Mouse (Mus musculus) midbrain, embryonic 16.5 days (tissue): ENCODE measurements around the gene Zc3h10. TPM values are rescaled to one million over a fixed set of nuclear protein-coding genes. Genes with fewer than 3 reads are reported as not detected.
A peak's percentile ranks its signal among the peaks of the same experiment; 100 is the strongest.

Experiments used
- ATAC-seq: fragments of 200-750 bp; cut with Nextera tagmentation; 2 replicates; pipeline ENCODE4 v1.8.0; 2017; ENCODE audit warnings: moderate TSS enrichment
- H3K27ac ChIP-seq: fragments of 300-500 bp; sonication (generic); 2 replicates; pipeline ENCODE4 v1.5.1; 2014; ENCODE audit warnings: mild to moderate bottlenecking, low read length, mixed read lengths
- H3K27me3 ChIP-seq: fragments of 300-500 bp; sonication (generic); 2 replicates; pipeline ENCODE4 v1.6.1; 2014; ENCODE audit warnings: low read depth, low read length, mixed read lengths; ENCODE audit not compliant: control insufficient read depth, insufficient read depth
- H3K36me3 ChIP-seq: fragments of 300-500 bp; sonication (generic); 2 replicates; pipeline ENCODE4 v1.6.1; 2014; ENCODE audit warnings: mild to moderate bottlenecking, low read length, moderate library complexity, mixed read lengths; ENCODE audit not compliant: control insufficient read depth, insufficient read depth
- H3K4me1 ChIP-seq: fragments of 300-500 bp; sonication (generic); 2 replicates; pipeline ENCODE4 v1.6.1; 2014; ENCODE audit warnings: mild to moderate bottlenecking, low read length, mixed read lengths; ENCODE audit not compliant: control insufficient read depth, insufficient read depth
- H3K4me2 ChIP-seq: fragments of 300-500 bp; sonication (generic); 2 replicates; pipeline ENCODE4 v1.6.1; 2014; ENCODE audit warnings: mild to moderate bottlenecking, low read length, mixed read lengths
- H3K4me3 ChIP-seq: fragments of 300-500 bp; sonication (generic); 2 replicates; pipeline ENCODE4 v1.5.1; 2014; ENCODE audit warnings: low read depth, mild to moderate bottlenecking, low read length, moderate library complexity, mixed read lengths
- H3K9ac ChIP-seq: fragments of 300-500 bp; sonication (generic); 2 replicates; pipeline ENCODE4 v1.6.1; 2014; ENCODE audit warnings: low read depth, low read length, mixed read lengths
- H3K9me3 ChIP-seq: fragments of 300-500 bp; sonication (generic); replicated peaks from 2 replicates; pipeline ENCODE4 v1.6.1; 2014; ENCODE audit warnings: mild to moderate bottlenecking, low read length, mixed read lengths; ENCODE audit not compliant: control insufficient read depth, poor library complexity, severe bottlenecking
- WGBS: fragments of 180-500 bp; shearing (Covaris S2); extraction: QIAGEN DNeasy Blood & Tissue Kit; methylation state at CpG from one replicate; pipeline ENCODE4 v1.1.7; 2014; 5-methylcytosine and 5-hydroxymethylcytosine counted together
- polyA plus RNA-seq: library from polyadenylated mRNA; unstranded; fragments of >200 nt; fragmentation: Nextera tagmentation; extraction: Ambion mirVana; gene quantifications from 2 replicates; pipeline ENCODE4 v1.2.1, GENCODE M21; 2015

Gene Zc3h10
- polyA plus RNA-seq, 1 experiment from 2014 or later, result 17.8 TPM

DNA sequence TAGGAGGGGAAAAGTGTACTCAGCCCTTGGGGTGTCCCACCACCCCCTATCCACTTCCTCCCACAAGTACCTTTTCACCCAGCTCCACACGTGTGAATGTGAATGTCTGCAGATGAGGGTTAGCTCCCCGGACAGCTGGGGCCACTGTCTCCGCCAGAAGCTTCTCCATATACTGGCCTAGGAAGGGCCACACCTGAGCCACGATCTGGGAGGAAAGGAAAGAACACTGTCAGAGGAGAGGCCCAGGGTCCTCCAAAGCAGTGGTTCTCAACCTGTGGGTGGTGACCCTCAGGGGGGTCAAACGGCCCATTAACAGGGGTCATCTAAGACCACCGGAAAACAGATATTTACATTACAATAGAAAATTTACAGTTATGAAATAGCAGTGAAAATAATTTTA is 25.2 kb downstream of the Zc3h10 start:
- no peak overlapping the region for H3K4me2 ChIP-seq
- peaks cover 9% of the 10 kb centered on the region; the same call in 1 of the 2 replicates for H3K4me1 ChIP-seq
- no peak overlapping the region for H3K9ac ChIP-seq
- peaks cover 2% of the 10 kb centered on the region; the same call in 1 of the 2 replicates for H3K36me3 ChIP-seq
- WGBS, result 77% methylated on average over 6 of the region's 6 CpGs
- H3K4me3 ChIP-seq, result no peak overlapping the region
- H3K27me3 ChIP-seq, result peaks cover 2% of the 10 kb centered on the region
- ATAC-seq, result no peak
- no peak overlapping the region for H3K27ac ChIP-seq
- H3K9me3 ChIP-seq, result no peaks in the 10 kb centered on the region

DNA sequence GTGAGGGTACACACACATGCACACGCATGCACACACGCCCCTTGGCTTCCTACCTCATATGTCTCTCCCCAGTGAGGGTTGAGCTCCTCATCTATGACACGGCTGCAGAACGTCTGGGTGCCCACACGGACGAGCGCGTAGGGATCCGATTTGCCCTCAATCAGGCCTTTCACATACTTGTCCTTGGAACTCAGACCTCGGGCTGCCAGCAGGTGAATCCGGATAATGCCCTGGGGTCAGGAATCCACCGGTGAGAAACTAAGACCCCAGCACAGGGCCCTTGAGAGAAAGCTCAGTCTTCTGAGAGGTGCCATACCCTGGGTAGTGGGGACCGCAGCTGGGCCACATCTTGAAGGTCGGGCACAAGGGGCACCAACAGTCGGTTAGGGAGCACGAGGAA is 27.0 kb downstream of the Zc3h10 start:
- 91% methylated on average over 16 of the region's 16 CpGs for WGBS
- no peak for ATAC-seq

DNA sequence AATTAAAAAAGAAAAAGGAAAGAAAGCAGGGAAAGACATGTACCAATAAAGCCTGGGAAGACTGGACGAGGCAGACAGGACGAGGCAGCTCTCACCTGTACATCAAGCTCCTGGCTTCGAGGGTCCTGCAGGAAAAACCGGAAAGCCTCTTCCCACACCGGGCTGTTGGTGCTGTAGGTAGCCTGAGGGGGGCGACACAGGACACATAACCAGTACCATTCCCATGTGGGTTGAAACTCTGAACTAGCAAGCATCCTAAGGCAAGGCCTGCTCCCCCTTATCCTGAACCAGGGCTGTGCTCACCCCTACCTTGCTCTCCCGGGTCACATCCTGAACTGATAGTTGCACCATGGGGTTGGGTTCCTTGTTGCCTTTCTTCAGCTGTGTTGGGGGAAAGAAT is 28.7 kb downstream of the Zc3h10 start:
- Histone ChIP-seq H3K4me3 (no peak overlapping the region), H3K4me2 (no peak overlapping the region), H3K9me3 (no peaks in the 10 kb centered on the region), H3K27me3 (peaks cover 8% of the 10 kb centered on the region; the same call in 1 of the 2 replicates), H3K9ac (no peak overlapping the region), H3K36me3 (peaks cover 5% of the 10 kb centered on the region; the same call in 1 of the 2 replicates), H3K4me1 (no peaks in the 10 kb centered on the region; the same call in 1 of the 2 replicates), H3K27ac (no peak overlapping the region)
- no peak for ATAC-seq
- WGBS, result 73% methylated on average over 7 of the region's 7 CpGs

More for the DNA sequence above, 27.0 kb downstream of the Zc3h10 start:
- no peak overlapping the region for H3K4me2 ChIP-seq
- peaks cover 5% of the 10 kb centered on the region; the same call in 1 of the 2 replicates for H3K4me1 ChIP-seq
- H3K27me3 ChIP-seq, result peaks cover 8% of the 10 kb centered on the region
- H3K4me3 ChIP-seq, result no peak overlapping the region
- no peaks in the 10 kb centered on the region for H3K9me3 ChIP-seq
- no peak overlapping the region for H3K27ac ChIP-seq
- H3K9ac ChIP-seq, result no peak overlapping the region
- H3K36me3 ChIP-seq, result peaks cover 2% of the 10 kb centered on the region; the same call in 1 of the 2 replicates

DNA sequence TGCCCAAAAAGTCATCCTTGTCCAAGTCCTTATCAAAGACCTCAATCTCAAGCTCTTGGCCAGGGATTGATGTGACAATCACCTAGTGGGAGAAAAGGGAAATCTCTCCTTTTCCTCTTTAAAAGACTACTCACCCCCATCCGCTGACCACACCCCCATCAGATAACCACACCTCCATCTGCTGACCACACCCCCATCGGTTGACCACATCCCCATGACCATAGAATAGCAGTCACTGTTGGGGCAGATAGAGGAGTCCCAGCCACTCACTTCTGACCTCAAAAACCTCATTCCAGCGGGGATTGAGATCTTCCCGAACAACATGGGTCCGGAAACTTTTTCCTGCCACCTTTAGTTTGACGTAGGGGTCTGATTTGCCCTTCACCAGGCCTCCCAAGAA is 30.9 kb downstream of the Zc3h10 start:
- no peak overlapping the region for H3K27ac ChIP-seq
- no peak overlapping the region for H3K4me2 ChIP-seq
- no peak for ATAC-seq
- H3K9ac ChIP-seq, result no peak overlapping the region
- 23% methylated on average over 6 of the region's 6 CpGs for WGBS
- no peaks in the 10 kb centered on the region for H3K9me3 ChIP-seq
- peaks cover 8% of the 10 kb centered on the region; the same call in 1 of the 2 replicates for H3K27me3 ChIP-seq
- no peak overlapping the region for H3K4me3 ChIP-seq
- H3K36me3 ChIP-seq, result peaks cover 5% of the 10 kb centered on the region; the same call in 1 of the 2 replicates
- no peaks in the 10 kb centered on the region; the same call in 1 of the 2 replicates for H3K4me1 ChIP-seq

DNA sequence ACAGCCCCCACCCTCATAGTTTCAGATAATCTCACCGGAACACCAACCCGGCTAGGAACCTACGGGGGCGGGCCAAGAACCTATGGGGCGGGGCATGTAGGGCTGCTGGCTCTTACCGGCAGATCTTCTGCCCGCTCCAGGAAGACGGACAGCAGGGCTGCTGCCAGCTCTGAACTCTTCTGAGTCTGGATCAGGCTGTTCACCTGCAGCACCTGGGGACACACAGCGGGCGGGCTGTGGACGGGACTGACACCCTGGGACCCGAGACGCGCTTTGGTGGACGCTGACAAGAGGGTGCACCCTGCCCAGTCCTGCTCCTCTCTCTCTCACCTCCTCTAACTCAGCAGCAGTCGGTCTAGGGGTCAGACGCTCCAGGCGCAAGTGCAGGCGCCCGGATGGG is 31.5 kb downstream of the Zc3h10 start:
- H3K4me2 ChIP-seq, result 0 out of 2 replicates have a peak overlapping the region, but pooled peaks have one; percentile 4

DNA sequence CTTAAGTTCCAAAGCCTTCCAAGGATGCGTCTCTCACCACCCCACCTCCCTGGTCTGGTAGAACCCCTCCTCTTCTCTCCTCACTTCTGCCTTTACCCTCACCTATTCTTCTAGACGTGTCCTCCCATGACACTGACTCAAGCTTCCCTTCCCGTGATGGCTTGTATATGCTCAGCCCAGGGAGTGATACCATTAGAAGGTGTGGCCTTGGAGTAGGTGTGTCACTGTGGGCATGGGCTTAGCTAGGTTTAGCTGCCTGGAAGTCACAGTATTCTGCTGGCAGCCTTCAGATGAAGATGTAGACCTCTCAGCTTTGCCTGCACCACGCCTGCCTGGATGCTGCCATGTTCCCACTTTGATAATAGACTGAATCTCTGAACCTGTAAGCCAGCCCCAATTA is 32.5 kb downstream of the Zc3h10 start:
- no peak overlapping the region for H3K4me2 ChIP-seq
- no peak overlapping the region for H3K27ac ChIP-seq
- H3K36me3 ChIP-seq, result peaks cover 5% of the 10 kb centered on the region; the same call in 1 of the 2 replicates
- no peaks in the 10 kb centered on the region; the same call in 1 of the 2 replicates for H3K4me1 ChIP-seq
- no peak overlapping the region for H3K9ac ChIP-seq
- H3K27me3 ChIP-seq, result peaks cover 8% of the 10 kb centered on the region; the same call in 1 of the 2 replicates
- no peak for ATAC-seq
- WGBS, result 85% methylated on average over 4 of the region's 4 CpGs
- no peaks in the 10 kb centered on the region for H3K9me3 ChIP-seq
- no peak overlapping the region for H3K4me3 ChIP-seq

More for the DNA sequence above, 31.5 kb downstream of the Zc3h10 start:
- H3K4me3 ChIP-seq, result no peak overlapping the region
- no peaks in the 10 kb centered on the region for H3K9me3 ChIP-seq
- no peak overlapping the region for H3K9ac ChIP-seq
- H3K27me3 ChIP-seq, result peaks cover 8% of the 10 kb centered on the region; the same call in 1 of the 2 replicates
- peaks cover 5% of the 10 kb centered on the region; the same call in 1 of the 2 replicates for H3K36me3 ChIP-seq
- no peak overlapping the region for H3K27ac ChIP-seq
- ATAC-seq, result 0 out of 2 replicates have a peak, but pooled peaks have one; percentile 22
- no peaks in the 10 kb centered on the region; the same call in 1 of the 2 replicates for H3K4me1 ChIP-seq
- whole genome bisulfite sequencing, result 20% methylated on average over 20 of the region's 20 CpGs

DNA sequence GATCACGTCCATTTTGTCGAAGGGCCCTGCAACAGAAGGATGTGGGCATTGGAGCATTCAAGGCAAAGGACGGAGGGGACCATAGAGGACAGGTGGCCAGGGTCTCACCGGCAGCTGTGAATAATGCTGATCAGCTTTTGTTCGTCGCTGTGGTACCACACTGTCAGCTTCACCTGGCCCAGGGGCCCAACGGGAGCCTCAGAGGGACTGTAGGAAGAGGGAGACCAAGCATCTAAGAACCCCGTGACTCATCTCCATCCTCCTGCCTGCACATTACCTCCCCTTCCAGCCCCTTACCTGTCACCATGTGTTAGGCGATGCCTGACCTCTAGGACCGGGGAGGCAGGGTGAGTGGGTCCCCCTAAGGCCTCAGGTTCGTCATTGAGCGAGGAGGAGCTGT is 35.8 kb downstream of the Zc3h10 start:
- no peaks in the 10 kb centered on the region; the same call in 1 of the 2 replicates for H3K4me1 ChIP-seq
- WGBS, result 89% methylated on average over 12 of the region's 12 CpGs
- no peaks in the 10 kb centered on the region for H3K9me3 ChIP-seq
- H3K4me3 ChIP-seq, result no peak overlapping the region
- no peak overlapping the region for H3K9ac ChIP-seq
- peaks cover 7% of the 10 kb centered on the region; the same call in 1 of the 2 replicates for H3K36me3 ChIP-seq
- H3K27me3 ChIP-seq, result peaks cover 4% of the 10 kb centered on the region; the same call in 1 of the 2 replicates
- H3K27ac ChIP-seq, result no peak overlapping the region
- ATAC-seq, result no peak
- H3K4me2 ChIP-seq, result no peak overlapping the region

DNA sequence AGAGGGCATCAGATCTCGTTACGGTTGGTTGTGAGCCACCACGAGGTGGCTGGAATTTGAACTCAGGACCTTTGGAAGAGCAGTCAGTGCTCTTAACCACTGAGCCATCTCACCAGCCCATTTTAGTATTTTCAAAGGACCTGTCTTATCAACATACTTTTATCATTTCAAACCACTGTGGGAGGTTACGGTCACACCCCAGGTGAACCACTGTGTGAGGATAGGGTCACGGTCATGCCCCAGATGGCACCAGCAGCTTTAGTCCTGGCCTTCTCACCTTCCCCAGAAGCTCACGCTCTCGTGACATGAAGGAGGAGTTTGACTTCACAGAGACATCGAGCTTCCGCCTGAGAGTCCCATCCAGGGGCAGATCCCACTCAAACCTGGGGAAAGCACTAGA is 36.4 kb downstream of the Zc3h10 start:
- 88% methylated on average over 9 of the region's 9 CpGs for WGBS
- H3K9ac ChIP-seq, result no peak overlapping the region
- no peaks in the 10 kb centered on the region for H3K9me3 ChIP-seq
- H3K4me3 ChIP-seq, result no peak overlapping the region
- no peak overlapping the region for H3K4me2 ChIP-seq
- H3K36me3 ChIP-seq, result peaks cover 7% of the 10 kb centered on the region; the same call in 1 of the 2 replicates
- H3K4me1 ChIP-seq, result no peaks in the 10 kb centered on the region; the same call in 1 of the 2 replicates
- no peak overlapping the region for H3K27ac ChIP-seq
- no peak for ATAC-seq
- H3K27me3 ChIP-seq, result peaks cover 2% of the 10 kb centered on the region; the same call in 1 of the 2 replicates

DNA sequence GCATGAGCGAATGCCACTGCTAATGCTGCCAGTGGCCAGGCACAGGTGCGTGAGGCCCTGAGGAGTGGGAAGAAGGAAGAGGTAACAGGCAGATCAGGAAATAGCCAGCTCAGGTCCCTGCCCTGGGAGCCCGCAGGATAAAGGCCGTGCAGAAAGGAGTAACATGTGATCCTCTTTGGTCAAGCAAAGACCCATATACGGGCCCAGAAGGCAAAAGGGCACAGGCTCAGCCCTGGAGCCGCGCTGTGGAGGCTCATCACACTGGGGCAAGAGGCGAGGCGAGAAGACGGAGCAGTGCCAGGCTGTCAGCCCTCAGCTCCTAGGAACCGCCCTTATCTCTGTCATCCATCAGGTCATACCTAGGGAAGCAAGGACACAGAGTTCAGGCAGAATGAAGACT is 37.3 kb downstream of the Zc3h10 start:
- H3K9ac ChIP-seq, result no peak overlapping the region
- ATAC-seq, result no peak
- H3K36me3 ChIP-seq, result peaks cover 4% of the 10 kb centered on the region; the same call in 1 of the 2 replicates
- 93% methylated on average over 11 of the region's 11 CpGs for WGBS
- H3K4me2 ChIP-seq, result no peak overlapping the region
- no peaks in the 10 kb centered on the region for H3K4me1 ChIP-seq
- H3K27ac ChIP-seq, result no peak overlapping the region
- no peak overlapping the region for H3K4me3 ChIP-seq
- H3K9me3 ChIP-seq, result no peaks in the 10 kb centered on the region
- no peaks in the 10 kb centered on the region for H3K27me3 ChIP-seq
